Mouse (Mus musculus) forebrain, embryonic 11.5 days (tissue): ENCODE measurements around the gene Serp2. TPM values are rescaled to one million over a fixed set of nuclear protein-coding genes. Genes with fewer than 3 reads are reported as not detected.

Experiments
- ATAC-seq: fragments of 200-750 bp; cut with Nextera tagmentation; replicated peaks from 2 replicates; pipeline ENCODE4 v1.8.0; 2017; ENCODE audit warnings: moderate TSS enrichment; ENCODE audit not compliant: low FRiP score
- DNase-seq: peaks from one replicate; pipeline ENCODE4 v3.0.0-alpha.2; 2017; ENCODE audit warnings: low spot score
- H3K27ac ChIP-seq: fragments of 300-500 bp; sonication (generic); 2 replicates; pipeline ENCODE4 v1.5.1; 2014; ENCODE audit warnings: low read depth, low read length
- H3K27me3 ChIP-seq: fragments of 300-500 bp; sonication (generic); 2 replicates; pipeline ENCODE4 v1.6.1; 2014; ENCODE audit warnings: mild to moderate bottlenecking, low read length, mixed read lengths; ENCODE audit not compliant: control insufficient read depth, insufficient read depth
- H3K36me3 ChIP-seq: fragments of 300-500 bp; sonication (generic); 2 replicates; pipeline ENCODE4 v1.6.1; 2014; ENCODE audit warnings: mild to moderate bottlenecking, low read length, moderate library complexity, mixed read lengths; ENCODE audit not compliant: control insufficient read depth, insufficient read depth
- H3K4me1 ChIP-seq: fragments of 300-500 bp; sonication (generic); replicated peaks from 2 replicates; pipeline ENCODE4 v1.6.1; 2014; ENCODE audit warnings: low read length, mixed read lengths; ENCODE audit not compliant: control insufficient read depth, insufficient read depth
- H3K4me2 ChIP-seq: fragments of 300-500 bp; sonication (generic); 2 replicates; pipeline ENCODE4 v1.6.1; 2014; ENCODE audit warnings: low read depth, mild to moderate bottlenecking, low read length, moderate library complexity, mixed read lengths; ENCODE audit not compliant: severe bottlenecking
- H3K4me3 ChIP-seq: fragments of 300-500 bp; sonication (generic); 2 replicates; pipeline ENCODE4 v1.5.1; 2014; ENCODE audit warnings: low read depth, low read length
- H3K9ac ChIP-seq: fragments of 300-500 bp; sonication (generic); 2 replicates; pipeline ENCODE4 v1.6.1; 2014; ENCODE audit warnings: low read length
- H3K9me3 ChIP-seq: fragments of 300-500 bp; sonication (generic); 2 replicates; pipeline ENCODE4 v1.6.1; 2016; ENCODE audit warnings: low read length, mixed read lengths; ENCODE audit not compliant: control insufficient read depth
- WGBS: fragments of 180-500 bp; shearing (Covaris S2); extraction: QIAGEN DNeasy Blood & Tissue Kit; methylation state at CpG from one replicate; pipeline ENCODE4 v1.1.7; 2014; 5-methylcytosine and 5-hydroxymethylcytosine counted together
- polyA plus RNA-seq: library from polyadenylated mRNA; unstranded; fragments of >200 nt; fragmentation: Nextera tagmentation; extraction: Ambion mirVana; gene quantifications from 2 replicates; pipeline ENCODE4 v1.2.1, GENCODE M21; 2014

Serp2 gene
- polyA plus RNA-seq, 1 experiment from 2014 or later = 33.3 TPM

GRCm38 (mm10) chr14:76488101-76489044 is 68.3 kb downstream of the Serp2 start:
- ATAC-seq = no peak
- H3K36me3 ChIP-seq = no peaks in the 10 kb centered on the region

DNA sequence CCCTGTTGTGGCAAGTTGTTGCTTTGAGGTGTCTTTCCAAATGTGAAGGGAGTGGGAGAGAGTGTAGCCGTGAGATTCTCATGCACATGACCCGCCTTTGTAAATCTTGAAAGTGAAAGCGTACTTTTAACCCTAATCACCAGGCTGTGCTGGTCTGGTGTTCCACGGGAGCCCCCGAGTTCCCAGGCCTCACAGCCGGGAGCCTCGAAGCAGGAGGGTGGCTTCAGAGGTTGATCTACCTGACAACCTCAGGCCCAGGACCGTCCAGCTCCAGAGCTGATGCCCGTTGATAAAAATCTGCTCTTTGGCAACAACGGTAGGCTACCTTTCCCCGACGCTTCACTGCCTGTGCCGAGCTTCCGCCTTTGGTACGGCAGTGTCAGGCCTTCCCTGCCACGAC is 69.1 kb downstream of the Serp2 start:
- H3K4me1 ChIP-seq = no peaks in the 10 kb centered on the region
- H3K27ac ChIP-seq = no peak overlapping the region
- DNase-seq = no peak

More at GRCm38 (mm10) chr14:76488101-76489044, 68.3 kb downstream of the Serp2 start:
- Histone ChIP-seq H3K27ac (no peak overlapping the region), H3K4me2 (no peak overlapping the region), H3K9me3 (no peaks in the 10 kb centered on the region), H3K9ac (no peak overlapping the region), H3K27me3 (no peaks in the 10 kb centered on the region), H3K4me3 (no peak overlapping the region), H3K4me1 (no peaks in the 10 kb centered on the region)
- DNase-seq = no peak
- WGBS = 78% methylated on average over 18 of the region's 18 CpGs

GRCm38 (mm10) chr14:76483701-76484100 is 73.0 kb downstream of the Serp2 start:
- no peak for ATAC-seq
- DNase-seq = no peak
- Histone ChIP-seq H3K9ac (no peak overlapping the region), H3K9me3 (no peaks in the 10 kb centered on the region), H3K4me2 (no peak overlapping the region), H3K36me3 (no peaks in the 10 kb centered on the region), H3K27ac (no peak overlapping the region), H3K27me3 (no peaks in the 10 kb centered on the region), H3K4me3 (no peak overlapping the region), H3K4me1 (no peaks in the 10 kb centered on the region)
- WGBS = 100% methylated on average over 1 of the region's 1 CpGs

More for the DNA sequence above, 69.1 kb downstream of the Serp2 start:
- no peak for ATAC-seq
- Histone ChIP-seq H3K27me3 (no peaks in the 10 kb centered on the region), H3K9ac (no peak overlapping the region), H3K36me3 (no peaks in the 10 kb centered on the region), H3K4me3 (no peak overlapping the region), H3K9me3 (no peaks in the 10 kb centered on the region), H3K4me2 (no peak overlapping the region)
- WGBS = 91% methylated on average over 16 of the region's 16 CpGs

Other genes starting within 250 kb of the Serp2 start
- gene Tsc22d1, start 141.9 kb downstream of the Serp2 start, polyA plus RNA-seq = 484 and 510 TPM in 2 replicates